Mouse (Mus musculus) MEL (cell line): ENCODE measurements around the gene Ing3.

Experiments used
- CHD2 ChIP-seq: IDR thresholded peaks from 2 replicates; pipeline ENCODE4 v1.6.1; 2011; ENCODE audit warnings: low read length, improper control_type of control experiment
- CTCF ChIP-seq, 3 experiments: IDR thresholded peaks in 2 of 3; conservative IDR thresholded peaks in 1 of 3; 2 replicates each; pipeline ENCODE4 v1.5.1; 2011 to 2012; ENCODE audit warnings: low read length in 3 of 3, low read depth in 2 of 3, mild to moderate bottlenecking in 2 of 3, improper control_type of control experiment in 1 of 3, inconsistent platforms in 1 of 3, mixed read lengths in 1 of 3, moderate library complexity in 1 of 3; ENCODE audit not compliant: control insufficient read depth in 1 of 3, insufficient read depth in 1 of 3, poor library complexity in 1 of 3, severe bottlenecking in 1 of 3
- E2F4 ChIP-seq: IDR thresholded peaks from 2 replicates; pipeline ENCODE4 v1.6.1; 2011; ENCODE audit warnings: low read depth, low read length, improper control_type of control experiment, borderline replicate concordance
- GABPA ChIP-seq: IDR thresholded peaks from 2 replicates; pipeline ENCODE4 v1.6.1; 2012; ENCODE audit warnings: low read depth, mild to moderate bottlenecking, inconsistent platforms, low read length, improper control_type of control experiment, moderate library complexity
- HCFC1 ChIP-seq: IDR thresholded peaks from 2 replicates; pipeline ENCODE4 v1.6.1; 2012; ENCODE audit warnings: low read depth, mild to moderate bottlenecking, inconsistent platforms, low read length, improper control_type of control experiment, moderate library complexity
- MEF2A ChIP-seq: IDR thresholded peaks from 2 replicates; pipeline ENCODE4 v1.6.1; 2014; ENCODE audit warnings: low read depth, mild to moderate bottlenecking, inconsistent platforms, low read length, improper control_type of control experiment; ENCODE audit not compliant: poor library complexity, insufficient replicate concordance, severe bottlenecking; ENCODE audit errors: extremely low read depth
- MYB ChIP-seq: IDR thresholded peaks from 2 replicates; pipeline ENCODE4 v1.6.1; 2011; ENCODE audit warnings: mild to moderate bottlenecking, low read depth, low read length, improper control_type of control experiment
- POLR2A ChIP-seq, 2 experiments: IDR thresholded peaks; 2 replicates each; pipeline ENCODE4 v1.6.1; 2011 to 2012; ENCODE audit warnings: low read length in 2 of 2, mild to moderate bottlenecking in 2 of 2, control low read depth in 1 of 2, improper control_type of control experiment in 1 of 2, low read depth in 1 of 2, moderate library complexity in 1 of 2; ENCODE audit not compliant: control insufficient read depth in 1 of 2, insufficient read depth in 1 of 2, poor library complexity in 1 of 2
- SIN3A ChIP-seq: IDR thresholded peaks from 2 replicates; pipeline ENCODE4 v1.6.1; 2012; ENCODE audit warnings: low read length, improper control_type of control experiment, inconsistent platforms
- TBP ChIP-seq: IDR thresholded peaks from 2 replicates; pipeline ENCODE4 v1.8.0; 2011; ENCODE audit warnings: low read depth, low read length, improper control_type of control experiment

DNA sequence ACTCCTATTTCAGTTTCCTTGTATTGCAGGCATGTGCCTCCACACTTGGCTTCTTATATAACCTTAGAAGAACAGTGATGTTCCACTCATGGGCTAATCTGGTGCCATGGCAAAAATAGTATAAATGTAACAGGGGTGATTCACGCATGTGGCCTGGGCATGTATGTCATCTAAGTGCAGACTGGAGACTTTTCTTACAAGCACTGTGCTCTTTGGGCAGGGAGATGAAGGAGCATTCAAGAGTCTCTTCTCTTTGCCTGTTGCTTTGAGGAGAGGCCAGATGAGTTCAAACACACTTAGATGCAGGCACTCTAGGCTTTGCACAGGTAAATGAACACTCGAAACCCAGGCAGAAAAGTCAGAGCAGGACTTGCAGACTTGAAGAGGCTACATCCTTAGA lies 74.8 kb downstream of the Ing3 start:
- TF ChIP-seq CTCF (IDR thresholded peaks at IDR 0.05 in 2 of 3, conservative IDR thresholded peaks at IDR 0.05 in 1 of 3; ENCODE audit: control insufficient read depth in 1 of 3, insufficient read depth in 1 of 3, low read depth in 2 of 3, low read length in 3 of 3, poor library complexity in 1 of 3, severe bottlenecking in 1 of 3) = no peak
- TF ChIP-seq HCFC1 = no peak
- TF ChIP-seq MEF2A = no peak
- no peak for TF ChIP-seq CHD2
- TF ChIP-seq GABPA = no peak
- no peak for TF ChIP-seq POLR2A (IDR thresholded peaks at IDR 0.05; ENCODE audit: control insufficient read depth in 1 of 2, insufficient read depth in 1 of 2, low read depth in 1 of 2, low read length in 2 of 2, poor library complexity in 1 of 2)
- no peak for TF ChIP-seq TBP
- TF ChIP-seq E2F4 = no peak
- TF ChIP-seq MYB = no peak
- TF ChIP-seq SIN3A = no peak
